Mouse (Mus musculus): ENCODE measurements around the gene Ppid.

GRCm38 (mm10) chr3:79560555-79560954 lies 30.6 kb upstream of the Ppid start:
- TF ChIP-seq CTCF (IDR thresholded peaks at IDR 0.05; ENCODE audit: low read depth, low read length) (no peak), GATA1 (IDR thresholded peaks at IDR 0.05; ENCODE audit: borderline replicate concordance, low read length) (no peak), POLR2AphosphoS5 (IDR thresholded peaks at IDR 0.05; ENCODE audit: insufficient replicate concordance, low read depth, low read length) (no peak), TAL1 (conservative IDR thresholded peaks at IDR 0.05; ENCODE audit: low read depth, low read length) (no peak), GATA2 (IDR thresholded peaks at IDR 0.05; ENCODE audit: borderline replicate concordance, low read depth, low read length) (no peak)
